Mouse (Mus musculus) skeletal muscle tissue, postnatal 0 days (tissue): ENCODE data around the gene Edn1. TPM values are rescaled to one million over a fixed set of nuclear protein-coding genes. Genes with fewer than 3 reads are reported as not detected.

Experiments used
- polyA plus RNA-seq: library from polyadenylated mRNA; unstranded; fragments of >200 nt; fragmentation: Nextera tagmentation; extraction: Ambion mirVana; gene quantifications from 2 replicates; pipeline ENCODE4 v1.2.1, GENCODE M21; 2015

Edn1 gene
- 3.8 and 4.0 TPM in 2 replicates for polyA plus RNA-seq

DNA sequence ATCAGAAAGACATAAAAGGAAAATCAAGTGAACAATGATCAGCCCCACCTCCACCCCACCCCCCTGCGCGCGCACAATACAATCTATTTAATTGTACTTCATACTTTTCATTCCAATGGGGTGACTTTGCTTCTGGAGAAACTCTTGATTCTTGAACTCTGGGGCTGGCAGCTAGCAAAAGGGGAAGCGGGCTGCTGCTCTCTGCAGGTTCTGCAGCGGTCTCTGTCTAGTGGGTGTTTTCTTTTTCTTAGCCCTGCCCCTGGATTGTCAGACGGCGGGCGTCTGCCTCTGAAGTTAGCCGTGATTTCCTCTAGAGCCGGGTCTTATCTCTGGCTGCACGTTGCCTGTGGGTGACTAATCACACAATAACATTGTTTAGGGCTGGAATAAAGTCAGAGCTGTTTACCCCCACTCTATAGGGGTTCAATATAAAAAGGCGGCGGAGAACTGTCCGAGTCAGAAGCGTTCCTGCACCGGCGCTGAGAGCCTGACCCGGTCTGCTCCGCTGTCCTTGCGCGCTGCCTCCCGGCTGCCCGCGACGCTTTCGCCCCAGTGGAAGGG lies at the start of gene Edn1:
TSS of gene Edn1 (plus strand) at position 316 of the 561 bp plus-strand sequence.

Other genes starting within 250 kb of the Edn1 start
- 4.4 and 4.8 TPM in 2 replicates for gene Hivep1, start 249.5 kb upstream of the Edn1 start, polyA plus RNA-seq